Mouse (Mus musculus) urinary bladder, postnatal 10 days (tissue): ENCODE results near the gene Rpl10.
A peak's percentile ranks its signal among the peaks of the same experiment; 100 is the strongest.

ENCODE experiments used
- DNase-seq: peaks from one replicate; pipeline ENCODE4 v3.0.0; 2022; ENCODE audit warnings: low spot score

Gene Rpl10

GRCm38 (mm10) chrX:74281041-74281731, 10.6 kb downstream of the Rpl10 start:
- no peak for DNase-seq

DNA sequence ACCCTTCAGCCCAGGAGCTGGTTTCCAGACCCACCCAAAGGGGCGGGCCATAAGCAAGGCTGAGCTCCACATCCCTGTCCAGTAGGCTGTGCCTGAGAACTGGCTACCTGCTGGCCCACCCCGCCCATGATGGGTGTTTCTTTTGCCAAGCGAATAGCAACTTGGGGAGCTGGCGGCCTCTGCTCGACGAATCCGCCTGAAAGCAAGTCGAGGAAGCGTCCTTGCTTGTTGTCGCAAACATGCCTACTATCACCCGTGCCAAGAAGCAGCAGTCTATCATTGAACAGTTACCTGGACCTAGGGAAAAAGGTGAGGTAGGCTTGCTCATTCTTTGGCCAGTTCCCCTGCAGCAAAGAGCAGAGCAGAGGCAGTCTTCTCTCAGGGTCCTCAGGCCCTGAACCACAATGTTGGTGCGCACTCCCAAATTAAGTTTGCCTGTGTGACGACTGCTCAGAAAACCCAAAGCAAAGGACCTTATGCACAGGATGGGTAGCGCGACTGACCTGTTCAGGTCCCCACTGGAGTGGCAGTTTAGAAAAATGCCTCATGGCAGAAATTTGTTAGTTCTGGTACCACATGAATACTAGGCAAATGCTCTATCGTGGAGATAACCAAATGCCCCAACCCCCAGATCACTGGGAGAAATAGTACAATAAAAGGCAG, 11.3 kb downstream of the Rpl10 start, which contains the start of the genes Taz and Dnase1l1:
Gene Taz, plus strand, starts transcription at position 181 of the 663 bp plus-strand sequence.
Gene Dnase1l1, minus strand, starts transcription at position 606 of the 663 bp plus-strand sequence.
- DNase-seq = peak; percentile 18

GRCm38 (mm10) chrX:74282395-74283091, 11.9 kb downstream of the Rpl10 start:
- DNase-seq = peak; percentile 35

GRCm38 (mm10) chrX:74283092-74283437, 12.5 kb downstream of the Rpl10 start:
- DNase-seq = no peak

GRCm38 (mm10) chrX:74293431-74293830, 22.8 kb downstream of the Rpl10 start:
- DNase-seq = no peak

GRCm38 (mm10) chrX:74296538-74297448, 26.2 kb downstream of the Rpl10 start, which contains the start of gene Atp6ap1:
TSS of gene Atp6ap1 (plus strand) at chrX:74297097.
- peak; percentile 72 for DNase-seq

DNA sequence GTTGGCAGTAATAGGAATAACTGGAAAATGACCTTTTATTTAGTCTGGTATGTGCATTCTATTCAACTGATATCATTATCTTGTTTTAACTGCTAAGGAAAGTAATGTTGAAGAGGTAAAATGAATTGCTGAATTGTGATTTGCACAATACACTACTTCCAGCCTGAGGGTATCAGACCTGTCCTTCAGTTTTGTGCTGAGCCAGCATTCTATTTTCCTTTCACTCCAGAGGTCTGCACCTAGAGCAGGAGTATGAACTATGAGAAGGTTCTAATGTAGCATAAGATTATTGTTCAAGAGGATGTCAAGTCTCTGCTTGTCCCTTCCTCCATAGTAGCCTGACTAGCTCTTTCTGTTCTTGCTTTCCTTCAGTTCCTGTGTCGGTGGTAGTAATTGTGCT, 27.7 kb downstream of the Rpl10 start:
- DNase-seq = no peak

DNA sequence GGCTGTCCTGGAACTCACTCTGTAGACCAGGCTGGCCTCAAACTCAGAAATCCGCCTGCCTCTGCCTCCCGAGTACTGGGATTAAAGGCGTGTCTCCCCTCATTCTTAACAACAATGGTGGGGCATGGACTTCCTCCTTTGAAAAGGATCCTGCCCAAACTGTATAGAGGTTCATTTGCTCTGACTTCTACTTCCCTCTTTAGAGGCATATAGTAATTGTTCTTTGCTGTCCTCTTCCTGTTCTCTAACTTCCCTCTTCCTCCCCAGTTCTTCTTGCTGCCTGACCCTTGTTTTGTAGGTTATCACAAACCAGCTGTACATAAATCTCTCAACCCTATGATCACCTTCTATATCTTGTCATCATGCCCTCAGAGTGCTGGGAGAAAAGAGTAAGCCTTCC, 29.1 kb downstream of the Rpl10 start:
- no peak for DNase-seq

GRCm38 (mm10) chrX:74304867-74305700, 34.5 kb downstream of the Rpl10 start, which contains the start of gene Gdi1:
TSS of gene Gdi1 (plus strand) at chrX:74304998.
- peak; percentile 15 for DNase-seq

DNA sequence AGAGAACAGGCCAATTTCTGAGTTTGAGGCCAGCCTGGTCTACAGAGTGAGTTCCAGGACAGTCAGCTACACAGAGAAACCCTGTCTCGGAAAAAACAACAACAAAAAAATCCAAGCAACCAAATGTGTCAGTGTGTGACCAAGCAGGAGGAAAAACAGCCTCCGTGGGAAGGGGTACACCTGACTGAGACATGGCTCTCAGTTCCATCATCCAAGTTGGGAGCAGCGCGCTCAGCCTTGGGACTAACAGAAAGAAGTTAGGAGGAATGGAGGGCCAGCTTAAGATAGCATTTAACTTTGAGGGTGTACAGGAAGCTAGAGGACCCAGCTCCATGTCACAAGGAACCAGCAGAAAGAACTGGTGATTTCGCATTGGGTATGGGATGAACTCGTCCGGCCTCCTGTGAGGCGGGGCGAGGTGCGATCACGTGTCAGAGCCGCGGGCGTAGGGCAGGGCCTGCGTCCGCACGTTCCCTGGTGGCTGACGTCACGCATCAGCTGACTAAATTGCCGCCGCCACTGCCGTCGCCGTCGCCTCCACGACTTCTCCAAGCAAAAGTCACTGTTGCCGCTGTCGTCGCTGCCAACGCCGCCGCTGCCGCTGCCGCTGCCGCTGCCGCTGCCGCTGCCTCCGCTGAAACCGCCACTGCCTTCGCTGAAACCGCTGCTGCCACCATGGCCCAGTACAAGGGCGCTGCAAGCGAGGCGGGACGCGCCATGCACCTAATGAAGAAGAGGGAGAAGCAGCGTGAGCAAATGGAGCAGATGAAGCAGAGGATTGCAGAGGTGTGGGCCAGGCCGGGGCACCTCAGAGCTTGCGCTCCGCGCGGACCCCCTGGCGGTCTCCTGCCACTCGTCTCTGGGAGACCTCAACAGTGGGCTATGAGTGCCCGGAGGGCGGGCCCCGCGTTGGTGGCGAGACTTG, 42.2 kb downstream of the Rpl10 start, which contains the start of gene Fam50a:
Gene Fam50a, plus strand, starts transcription at position 494 of the 925 bp plus-strand sequence.
- DNase-seq = peak; percentile 43
